Mouse (Mus musculus) kidney, adult 18-20 months (tissue): ENCODE measurements around the gene Pard3.

Experiments used
- DNase-seq: peaks from one replicate; pipeline ENCODE4 v3.0.0; 2021

Pard3 gene

GRCm38 (mm10) chr8:127371326-127371949, 307.7 kb downstream of the Pard3 start:
- DNase-seq: no peak

GRCm38 (mm10) chr8:127377775-127378174, 314.1 kb downstream of the Pard3 start:
- no peak for DNase-seq

DNA sequence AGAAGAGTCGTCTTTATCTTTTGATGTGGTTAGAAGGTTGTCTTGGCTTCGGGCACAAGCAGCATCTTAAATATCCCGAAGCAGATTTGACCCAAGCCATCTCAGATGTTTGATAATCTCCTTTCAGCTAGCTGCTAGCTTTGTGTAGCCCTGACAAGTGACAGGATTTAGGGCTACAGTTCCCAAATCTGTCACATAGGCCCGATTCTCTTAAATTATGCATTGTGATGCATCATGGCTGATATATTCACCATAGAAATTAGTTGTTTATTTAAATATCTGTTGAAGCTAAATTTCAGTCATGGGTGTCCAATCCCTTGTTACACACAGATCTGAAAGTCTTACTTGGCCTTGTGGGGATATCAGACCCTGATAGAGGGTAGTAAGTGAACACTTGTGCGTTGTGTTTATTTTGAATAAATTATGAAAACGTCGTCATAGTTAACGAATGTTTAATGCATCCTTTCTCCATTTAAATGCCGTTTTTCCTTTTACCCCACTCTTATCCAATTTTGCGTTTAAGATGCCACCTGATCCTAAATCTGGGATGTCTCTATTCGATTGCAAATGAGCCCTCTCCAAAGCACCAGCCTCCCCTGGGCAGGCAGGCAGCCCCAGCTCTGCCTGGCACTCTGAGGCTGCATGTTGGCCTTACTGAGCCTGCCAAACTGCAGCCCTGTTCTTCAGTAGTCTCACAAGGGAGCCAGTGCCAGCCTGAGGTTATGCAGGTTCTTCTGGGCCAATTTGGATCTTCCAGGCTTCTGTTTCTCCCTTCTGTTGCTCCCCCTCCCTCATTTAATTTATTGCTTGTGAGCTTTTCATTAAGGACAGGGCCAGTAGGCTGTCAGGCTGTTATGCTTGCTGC, 315.5 kb downstream of the Pard3 start:
- DNase-seq: no peak

GRCm38 (mm10) chr8:127381259-127381658, 317.6 kb downstream of the Pard3 start:
- DNase-seq: no peak

GRCm38 (mm10) chr8:127392700-127393099, 329.0 kb downstream of the Pard3 start:
- no peak for DNase-seq

GRCm38 (mm10) chr8:127395488-127395887, 331.8 kb downstream of the Pard3 start:
- no peak for DNase-seq

GRCm38 (mm10) chr8:127405815-127406214, 342.1 kb downstream of the Pard3 start:
- DNase-seq: peak; percentile 49

DNA sequence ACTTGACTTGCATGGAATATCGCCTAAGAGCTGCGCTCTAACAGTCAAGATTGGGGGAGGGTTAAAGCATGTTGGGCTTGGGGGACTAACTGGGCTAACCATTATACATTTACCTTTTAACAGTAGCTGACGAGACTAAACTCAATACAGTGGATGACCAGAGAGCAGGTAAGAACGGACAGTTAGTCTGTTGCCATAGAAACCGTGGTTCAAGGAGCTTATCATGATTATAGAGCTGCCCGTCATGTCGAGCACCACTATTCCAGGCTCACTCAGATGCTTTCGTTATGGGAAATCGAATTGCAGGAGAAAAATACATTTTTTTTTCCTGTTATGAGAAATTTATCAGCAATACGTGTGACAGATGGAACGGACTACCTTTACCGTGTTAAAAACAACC, 346.9 kb downstream of the Pard3 start:
- no peak for DNase-seq

DNA sequence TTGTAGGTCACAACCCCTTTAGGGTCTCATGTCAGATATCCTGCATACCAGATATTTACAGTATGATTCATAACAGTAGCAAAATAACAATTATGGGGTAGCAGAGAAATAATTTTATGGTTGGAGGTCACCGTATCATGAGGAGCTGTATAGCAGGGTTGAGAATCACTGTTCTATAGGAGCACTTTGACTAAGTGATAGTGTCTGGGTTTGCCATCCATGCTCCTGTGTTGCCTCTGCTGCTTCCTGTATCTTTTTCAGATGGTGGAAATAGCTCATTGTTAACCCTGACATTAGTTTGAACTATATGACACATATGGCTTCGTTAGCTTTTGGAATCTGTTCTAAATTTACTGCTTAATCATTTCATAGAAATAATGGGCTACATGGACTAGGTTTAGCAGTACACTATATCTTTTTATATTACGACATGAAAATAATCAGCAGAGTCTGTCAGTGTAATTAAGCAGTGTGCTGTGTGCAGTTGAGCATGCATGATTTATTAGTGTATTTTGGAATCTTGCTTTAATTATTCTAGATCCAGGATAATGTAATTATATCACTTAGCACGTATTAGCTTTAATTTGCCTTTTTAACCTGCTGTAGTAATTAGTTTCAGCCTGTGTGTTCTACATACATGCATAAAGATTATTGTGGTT, 347.6 kb downstream of the Pard3 start:
- DNase-seq: no peak

GRCm38 (mm10) chr8:127423021-127423420, 359.3 kb downstream of the Pard3 start:
- DNase-seq: no peak

GRCm38 (mm10) chr8:127424211-127424916, 360.7 kb downstream of the Pard3 start:
- DNase-seq: no peak

GRCm38 (mm10) chr8:127426857-127427256, 363.2 kb downstream of the Pard3 start:
- no peak for DNase-seq

DNA sequence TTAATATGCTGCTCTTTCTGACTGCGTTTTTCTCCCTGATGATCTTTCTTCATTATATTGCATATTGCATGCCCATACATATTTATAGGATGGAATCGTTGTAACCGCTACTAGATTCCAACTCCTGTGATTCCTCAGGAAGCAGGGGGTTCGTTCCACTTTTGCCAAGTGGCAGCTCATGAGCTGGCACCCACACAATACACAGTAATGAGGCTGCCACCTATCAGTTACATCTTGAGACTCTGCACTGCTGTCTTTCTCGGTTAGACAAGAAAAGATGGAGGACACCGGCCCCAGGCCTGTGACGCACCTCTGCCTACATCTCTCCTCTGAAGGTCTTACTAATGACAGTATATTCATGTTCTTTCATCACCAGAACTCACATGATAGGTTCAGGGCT, 364.3 kb downstream of the Pard3 start:
- no peak for DNase-seq

- no peak for DNase-seq
Observed at GRCm38 (mm10) chr8:127431236-127431635, 367.5 kb downstream of the Pard3 start.

DNA sequence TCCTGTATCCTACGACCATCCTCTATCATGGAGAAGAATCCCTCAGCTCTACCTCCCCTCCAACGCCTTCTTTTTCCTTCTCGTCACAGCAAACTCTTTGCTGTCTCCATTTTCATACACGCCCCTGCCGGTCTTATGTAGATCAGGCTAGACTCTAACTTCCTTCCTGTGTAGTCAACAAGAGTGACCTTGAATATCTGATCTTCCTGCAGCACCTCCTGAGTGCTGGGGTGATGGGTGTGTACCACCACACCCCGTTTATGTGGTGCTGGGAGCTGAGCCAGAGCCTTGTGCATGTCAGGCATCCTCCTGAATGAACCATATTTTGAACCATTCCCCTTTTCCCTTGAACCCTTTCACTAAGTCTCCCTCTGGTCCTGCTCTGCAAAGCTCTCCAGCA, 372.3 kb downstream of the Pard3 start:
- no peak for DNase-seq

- DNase-seq: no peak
Observed at GRCm38 (mm10) chr8:127437613-127438235, 374.0 kb downstream of the Pard3 start.

DNA sequence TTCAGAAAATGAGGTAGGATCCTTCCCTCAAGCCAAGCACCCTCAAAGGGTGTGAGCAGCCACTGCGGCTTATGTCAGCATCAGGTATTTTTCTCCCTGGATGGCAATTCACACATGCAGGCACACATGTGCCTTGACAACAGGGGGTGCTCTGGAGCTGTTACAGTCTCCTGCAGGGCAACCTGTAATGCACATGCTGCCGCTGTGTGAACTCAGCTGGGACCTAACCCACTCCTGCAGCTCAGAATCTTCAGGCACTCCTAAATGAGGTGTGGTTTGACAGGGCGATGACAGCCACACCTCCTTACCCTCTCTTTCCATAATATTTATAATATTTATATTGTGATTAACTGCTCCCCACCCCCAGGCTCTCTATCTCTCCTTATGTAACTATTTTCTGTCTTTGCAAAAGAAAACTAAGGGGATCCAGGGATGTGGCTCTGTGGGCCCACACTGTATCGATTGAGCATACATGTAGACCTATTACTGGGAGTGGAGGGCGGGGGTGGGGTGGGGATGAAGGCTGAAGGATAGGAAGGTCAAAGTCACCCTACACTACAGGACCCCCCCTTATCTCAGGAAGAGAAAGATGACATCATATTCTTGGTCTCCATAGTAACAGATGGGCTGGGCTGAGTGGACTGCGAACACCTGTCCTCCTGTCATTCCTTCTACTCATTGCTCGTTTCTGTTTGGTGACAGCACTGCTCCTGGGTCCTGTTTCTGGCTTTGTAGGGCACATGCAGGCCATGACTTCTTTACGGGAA, 375.1 kb downstream of the Pard3 start:
- peak; percentile 75 for DNase-seq

DNA sequence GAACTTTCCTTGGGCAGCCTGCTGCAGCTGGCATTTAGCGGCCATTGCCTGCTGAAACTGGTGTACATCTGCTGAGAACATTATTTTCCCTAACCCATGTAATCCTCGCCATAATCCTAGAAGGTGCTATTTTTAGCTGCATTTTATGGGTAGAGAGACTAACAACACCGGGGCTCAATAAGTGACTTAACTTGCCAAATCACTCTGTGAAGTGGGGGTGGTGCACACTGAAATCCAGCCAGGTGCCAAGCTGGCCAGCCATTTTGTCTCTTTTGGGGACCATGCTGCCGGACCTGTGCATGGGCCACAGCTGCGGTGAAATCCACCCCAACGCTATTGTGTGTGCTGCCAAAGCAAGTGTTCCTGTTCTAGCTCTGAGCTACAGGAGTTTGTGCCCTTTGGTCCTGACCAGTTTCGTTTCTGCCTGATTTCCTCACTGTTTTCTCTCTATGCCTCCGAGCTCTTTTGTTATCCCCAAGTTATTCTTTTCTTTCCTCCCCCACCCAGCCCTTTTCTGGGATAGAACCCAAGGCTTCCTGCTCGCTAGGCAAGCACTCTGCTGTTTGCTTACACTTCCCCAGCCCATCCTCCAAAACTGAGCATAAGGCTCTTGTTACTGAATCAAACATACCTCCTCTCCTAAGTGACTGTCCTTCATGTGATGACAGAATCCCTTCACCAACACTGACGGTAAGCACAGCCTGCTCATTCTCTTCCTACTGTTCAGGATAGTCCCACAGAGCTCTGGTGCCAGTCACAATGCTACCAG, 375.9 kb downstream of the Pard3 start:
- peak; percentile 57 for DNase-seq

DNA sequence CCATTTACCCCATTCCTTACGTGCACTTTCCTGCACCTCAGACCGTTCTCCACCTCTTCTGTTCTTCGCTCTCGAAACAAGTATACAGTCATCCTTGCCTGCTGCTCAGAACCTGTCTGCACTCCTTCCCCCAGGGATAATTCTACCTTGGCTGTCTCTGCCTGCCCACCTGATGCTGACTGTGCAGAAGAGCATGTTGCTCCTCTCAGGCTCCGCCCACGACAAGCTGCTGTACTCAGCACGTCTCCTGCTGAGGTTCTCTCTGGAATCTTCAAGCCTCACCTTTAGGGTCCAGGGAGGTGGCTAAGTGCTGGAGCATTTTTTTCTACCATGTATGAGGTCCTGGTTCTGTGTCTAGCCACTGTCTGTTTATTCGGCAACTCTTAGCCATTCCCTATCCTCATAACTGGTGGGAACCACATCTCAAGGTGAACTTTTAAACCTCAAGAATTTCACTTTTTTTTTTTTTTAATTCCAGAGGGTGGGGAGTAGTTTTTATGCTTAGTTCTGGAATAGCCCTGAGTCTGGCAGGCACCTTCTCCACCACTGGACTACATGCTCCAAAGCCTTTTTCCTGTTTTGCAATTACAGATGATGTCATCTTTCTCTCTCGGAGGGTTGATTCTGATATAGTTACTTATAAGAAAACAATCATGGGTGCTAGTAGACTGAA, 376.6 kb downstream of the Pard3 start:
- DNase-seq: peak; percentile 72

GRCm38 (mm10) chr8:127440834-127441485, 377.3 kb downstream of the Pard3 start:
- peak; percentile 92 for DNase-seq
